Mouse (Mus musculus) C2C12 (cell line): ENCODE results near the gene Atp6v0e. TPM values are rescaled to one million over a fixed set of nuclear protein-coding genes. Genes with fewer than 3 reads are reported as not detected.

Source experiments
- H3K27me3 ChIP-seq: one replicate; pipeline ENCODE4 v1.6.1; 2011; ENCODE audit not compliant: control insufficient read depth, insufficient read depth, insufficient read length
- H3K36me3 ChIP-seq: one replicate; pipeline ENCODE4 v1.6.1; 2011; ENCODE audit not compliant: control insufficient read depth, insufficient read depth
- H3K4me3 ChIP-seq: one replicate; pipeline ENCODE4 v1.5.1; 2011; ENCODE audit warnings: mild to moderate bottlenecking, control low read depth; ENCODE audit not compliant: poor library complexity, insufficient read depth, severe bottlenecking
- H3K79me2 ChIP-seq: one replicate; pipeline ENCODE4 v1.6.1; 2011; ENCODE audit not compliant: control insufficient read depth, insufficient read depth
- H3K79me3 ChIP-seq: one replicate; pipeline ENCODE4 v1.6.1; 2011; ENCODE audit warnings: low read depth, control low read depth
- H3ac ChIP-seq: one replicate; pipeline ENCODE3; 2011; ENCODE audit warnings: low read depth; ENCODE audit not compliant: control insufficient read depth, insufficient read length
- CEBPB ChIP-seq: IDR thresholded peaks from one replicate; pipeline ENCODE4 v1.6.1; 2011; ENCODE audit warnings: low read depth, mild to moderate bottlenecking, control low read depth, moderate library complexity
- CTCF ChIP-seq: IDR thresholded peaks from one replicate; pipeline ENCODE4 v1.5.1; 2011; ENCODE audit not compliant: control insufficient read depth, insufficient read depth, insufficient read length
- FOSL1 ChIP-seq: IDR thresholded peaks from one replicate; pipeline ENCODE4 v1.8.0; 2011; ENCODE audit warnings: mild to moderate bottlenecking, low read length; ENCODE audit not compliant: poor library complexity, insufficient read depth, severe bottlenecking
- MAX ChIP-seq: IDR thresholded peaks from one replicate; pipeline ENCODE4 v1.6.1; 2011; ENCODE audit warnings: mild to moderate bottlenecking, control low read depth
- MYOD1 ChIP-seq: IDR thresholded peaks from one replicate; pipeline ENCODE4 v1.6.1; 2011; ENCODE audit warnings: low read depth; ENCODE audit not compliant: control insufficient read depth, insufficient read length
- MYOG ChIP-seq: IDR thresholded peaks from one replicate; pipeline ENCODE4 v1.6.1; 2011; ENCODE audit not compliant: control insufficient read depth, insufficient read length; ENCODE audit errors: extremely low read depth
- USF1 ChIP-seq: IDR thresholded peaks from one replicate; pipeline ENCODE4 v1.6.1; 2011; ENCODE audit warnings: low read depth, mild to moderate bottlenecking, control low read depth, moderate library complexity
- polyA plus RNA-seq: library from polyadenylated mRNA; unstranded; fragments of >200 nt; fragmentation: generic; extraction: Trizol; gene quantifications from one replicate; pipeline ENCODE4 v1.2.1, GENCODE M21; 2012; ENCODE audit warnings: missing spikeins

Atp6v0e gene
- polyA plus RNA-seq, 1 experiment = 236 TPM

DNA sequence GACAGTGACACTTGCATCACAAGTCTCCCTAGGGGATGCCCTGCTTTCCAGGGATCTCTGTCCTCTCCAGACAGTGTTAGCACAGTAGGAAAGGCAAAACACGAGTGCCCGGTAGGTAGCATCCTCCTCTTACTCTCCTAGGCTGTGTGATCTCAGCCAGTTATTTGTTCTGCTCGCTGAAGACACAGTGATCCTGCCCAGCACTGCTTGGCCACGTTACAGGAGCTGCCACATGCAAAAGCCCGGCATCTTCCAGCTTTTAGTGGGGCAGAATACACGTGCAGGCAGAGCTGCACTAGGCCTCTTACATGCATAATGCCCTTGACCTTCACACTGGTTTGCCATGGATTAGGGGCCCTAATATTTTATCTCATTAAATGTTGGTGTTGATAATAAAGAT is 43.5 kb upstream of the Atp6v0e start:
- Histone ChIP-seq H3K79me2 (no peaks in the 10 kb centered on the region), H3K4me3 (no peak overlapping the region), H3K79me3 (no peaks in the 10 kb centered on the region), H3ac (no peak overlapping the region), H3K36me3 (peaks cover 65% of the 10 kb centered on the region), H3K27me3 (no peaks in the 10 kb centered on the region)
- TF ChIP-seq FOSL1 (no peak), MYOD1 (no peak), CTCF (no peak), MAX (no peak), USF1 (no peak), MYOG (no peak), CEBPB (no peak)

DNA sequence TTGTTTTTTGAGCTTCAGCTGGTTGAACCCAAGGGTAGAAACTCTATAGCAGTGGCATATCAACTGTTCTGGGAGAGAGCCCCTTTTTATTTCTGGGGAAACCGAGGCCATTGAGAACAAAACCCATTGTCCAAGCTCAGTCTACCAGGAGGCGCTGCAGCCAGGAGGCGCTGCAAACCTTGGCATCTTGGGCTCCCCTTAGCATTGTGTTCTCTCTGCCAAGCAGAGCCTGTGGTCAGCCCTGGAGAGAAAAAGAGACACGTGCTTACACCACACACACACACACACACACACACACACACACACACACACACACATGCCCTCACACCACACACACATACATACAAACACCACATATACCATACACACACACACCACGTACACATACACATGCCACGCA is 42.7 kb upstream of the Atp6v0e start:
- Histone ChIP-seq H3K4me3 (no peak overlapping the region), H3K79me3 (no peaks in the 10 kb centered on the region), H3K36me3 (peaks cover 65% of the 10 kb centered on the region), H3K79me2 (no peaks in the 10 kb centered on the region), H3ac (no peak overlapping the region), H3K27me3 (no peaks in the 10 kb centered on the region)
- TF ChIP-seq MYOD1 = no peak
- TF ChIP-seq CTCF = no peak
- no peak for TF ChIP-seq MYOG

- Histone ChIP-seq H3K79me3 (no peaks in the 10 kb centered on the region), H3K27me3 (no peaks in the 10 kb centered on the region), H3K4me3 (no peak overlapping the region), H3K79me2 (no peaks in the 10 kb centered on the region), H3ac (no peak overlapping the region), H3K36me3 (peaks cover 68% of the 10 kb centered on the region)
- TF ChIP-seq CTCF = no peak
- no peak for TF ChIP-seq FOSL1
- no peak for TF ChIP-seq MAX
- no peak for TF ChIP-seq CEBPB
- TF ChIP-seq MYOD1 = no peak
These were observed 42.0 kb upstream of the Atp6v0e start for GRCm38 (mm10) chr17:26620786-26621766.

DNA sequence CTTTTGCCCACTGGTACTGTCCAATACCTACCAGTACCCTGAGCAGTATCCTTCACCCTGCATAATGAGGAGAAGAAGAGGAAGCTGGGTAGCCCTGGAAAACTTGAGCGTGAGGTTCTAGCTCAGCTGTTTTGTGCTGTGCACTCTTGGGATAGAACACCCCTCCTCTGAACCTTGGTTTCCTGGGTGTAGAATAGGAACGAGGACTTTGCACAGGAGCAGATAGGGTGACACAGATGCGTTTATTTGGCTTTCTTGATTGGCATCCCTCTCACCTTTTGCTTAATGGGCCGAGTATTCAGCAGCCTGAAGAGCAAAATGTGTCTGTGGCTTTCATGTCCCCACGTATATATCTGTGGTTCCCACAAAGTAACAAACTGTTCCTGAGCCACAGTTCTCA is 41.1 kb upstream of the Atp6v0e start:
- Histone ChIP-seq H3K79me2 (no peaks in the 10 kb centered on the region), H3K79me3 (no peaks in the 10 kb centered on the region), H3K36me3 (peaks cover 68% of the 10 kb centered on the region), H3K27me3 (no peaks in the 10 kb centered on the region), H3K4me3 (no peak overlapping the region), H3ac (no peak overlapping the region)
- TF ChIP-seq CEBPB (no peak), MAX (no peak), FOSL1 (no peak), CTCF (no peak), MYOD1 (no peak), MYOG (no peak), USF1 (no peak)

GRCm38 (mm10) chr17:26623991-26624390 is 39.0 kb upstream of the Atp6v0e start:
- no peak for TF ChIP-seq CEBPB
- no peak for TF ChIP-seq CTCF
- no peak for TF ChIP-seq MAX
- no peak for TF ChIP-seq FOSL1
- no peak for TF ChIP-seq MYOD1
- TF ChIP-seq MYOG = no peak
- no peak for TF ChIP-seq USF1
- Histone ChIP-seq H3K4me3 (no peak overlapping the region), H3K79me2 (no peaks in the 10 kb centered on the region), H3ac (no peak overlapping the region), H3K27me3 (no peaks in the 10 kb centered on the region), H3K36me3 (peaks cover 62% of the 10 kb centered on the region), H3K79me3 (no peaks in the 10 kb centered on the region)

DNA sequence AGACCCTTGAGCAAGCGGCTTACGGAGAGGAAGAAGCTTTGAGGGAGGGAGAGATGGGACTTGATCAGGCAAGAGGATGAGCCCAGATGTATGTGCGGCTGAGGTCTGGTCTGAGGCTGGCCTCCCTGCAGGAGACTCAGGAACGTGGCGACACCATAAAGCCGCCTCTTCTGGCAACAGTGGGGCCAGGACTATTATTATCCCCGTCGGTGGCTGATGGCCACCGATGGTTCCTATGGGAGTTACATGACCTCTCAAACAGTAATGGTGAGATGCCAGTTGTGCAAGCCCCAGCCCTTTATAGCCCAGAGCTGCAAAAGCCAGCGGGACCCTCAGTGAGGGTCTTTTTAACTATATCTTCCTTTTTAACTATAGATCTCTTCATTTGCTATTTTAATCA is 38.0 kb upstream of the Atp6v0e start:
- H3K36me3 ChIP-seq = peaks cover 66% of the 10 kb centered on the region
- no peaks in the 10 kb centered on the region for H3K27me3 ChIP-seq
- H3K79me3 ChIP-seq = no peaks in the 10 kb centered on the region
- no peak overlapping the region for H3ac ChIP-seq
- TF ChIP-seq USF1 (no peak), FOSL1 (no peak), MYOD1 (no peak), MAX (no peak), CEBPB (no peak), MYOG (no peak)
- no peak overlapping the region for H3K4me3 ChIP-seq
- no peaks in the 10 kb centered on the region for H3K79me2 ChIP-seq
